Mouse (Mus musculus): Measurements from ENCODE around the gene Gm20547.

DNA sequence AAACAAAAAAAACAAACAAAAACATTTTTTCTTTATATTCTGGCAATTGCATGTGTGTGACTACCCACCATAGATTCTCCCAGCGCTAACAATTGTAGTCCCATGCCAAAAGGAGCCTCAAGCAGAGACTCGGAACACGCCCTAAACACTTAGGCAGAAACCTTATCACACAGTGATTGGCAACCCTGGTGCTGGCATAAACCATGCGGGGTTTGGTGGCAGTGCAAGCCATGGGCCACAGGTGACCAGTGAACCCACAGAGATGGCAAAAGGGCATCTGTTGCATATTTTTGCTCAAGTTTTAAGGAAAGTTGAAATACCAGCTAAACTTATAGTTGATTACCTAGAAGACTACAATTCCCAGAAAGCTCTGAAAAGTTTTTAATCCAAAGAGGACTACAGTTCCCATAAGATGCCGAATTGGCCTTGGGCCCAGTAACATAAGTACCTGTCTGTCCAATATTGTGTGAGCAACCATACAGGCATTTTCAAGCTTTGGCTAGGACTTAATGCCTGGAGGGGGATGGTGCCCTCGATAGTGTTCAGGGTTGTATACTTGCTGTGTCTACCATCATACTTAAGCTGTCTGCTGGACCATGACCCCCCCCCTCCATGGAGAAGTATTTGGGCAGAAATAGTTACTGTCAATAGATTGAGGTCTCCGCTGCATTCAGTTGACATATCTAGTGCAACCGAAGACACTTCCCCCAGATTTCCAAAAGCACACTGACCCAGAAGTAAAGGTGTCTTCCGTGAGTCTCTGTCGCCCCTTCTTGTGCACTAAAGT, 15.7 kb upstream of the Gm20547 start:
- TF ChIP-seq CTCF (IDR thresholded peaks at IDR 0.05; ENCODE audit: low read depth, low read length) (no peak), GATA1 (IDR thresholded peaks at IDR 0.05; ENCODE audit: borderline replicate concordance, low read length) (no peak), GATA2 (IDR thresholded peaks at IDR 0.05; ENCODE audit: borderline replicate concordance, low read depth, low read length) (no peak), POLR2AphosphoS5 (IDR thresholded peaks at IDR 0.05; ENCODE audit: insufficient replicate concordance, low read depth, low read length) (0 out of 2 replicates have a peak, but pooled peaks have one; percentile 2)
